Mouse (Mus musculus) lung, postnatal 4 days (tissue): ENCODE data around the gene Haus2.

Experiments
- DNase-seq, 2 experiments: peaks; one replicate each; pipeline ENCODE4 v3.0.0; 2021

Haus2 gene

DNA sequence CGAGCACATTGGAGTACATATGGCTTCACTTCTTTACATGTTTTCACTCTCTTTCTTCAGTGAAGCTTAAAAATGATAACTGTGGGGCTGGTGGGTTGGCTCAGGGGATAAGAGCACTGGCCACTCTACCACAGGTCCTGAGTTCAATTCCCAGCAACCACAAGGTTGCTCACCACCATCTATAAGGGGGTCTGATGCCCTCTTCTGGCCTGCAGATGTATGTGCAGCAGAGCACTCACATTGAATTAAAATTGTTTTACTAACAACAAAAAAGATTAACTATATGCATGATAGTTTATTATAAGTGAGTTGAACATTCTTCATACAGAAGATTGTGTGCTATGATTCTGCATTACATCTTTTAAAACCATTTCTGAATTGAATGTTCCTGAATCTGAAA lies 10.4 kb downstream of the Haus2 start:
- no peak for DNase-seq

DNA sequence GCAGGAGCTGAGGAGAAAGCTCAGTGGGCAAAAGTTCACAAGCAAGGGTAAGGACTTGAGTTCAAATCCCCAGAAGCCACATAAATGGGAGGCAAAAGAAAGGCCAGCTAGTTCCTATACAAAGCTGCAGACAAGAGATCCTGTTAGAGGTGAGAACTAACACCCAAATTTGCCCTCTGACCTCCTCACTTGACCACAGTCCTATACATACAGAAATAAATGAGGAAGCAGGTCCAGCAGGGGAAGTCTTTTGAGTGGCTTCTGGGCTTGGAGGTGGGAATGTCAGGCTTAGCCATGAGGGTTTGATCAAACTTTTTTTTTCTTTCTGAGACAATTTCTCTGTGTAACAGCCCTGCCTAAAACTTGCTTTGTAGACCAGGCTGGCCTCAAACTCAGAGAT lies 13.7 kb downstream of the Haus2 start:
- no peak for DNase-seq

GRCm38 (mm10) chr2:120628076-120628865 lies 19.1 kb downstream of the Haus2 start:
- DNase-seq, result no peak

GRCm38 (mm10) chr2:120628886-120629735 lies 19.9 kb downstream of the Haus2 start, which contains the start of gene Stard9:
Gene Stard9, plus strand, starts transcription at chr2:120629121.
- DNase-seq, result peak; percentile 99 to 100

DNA sequence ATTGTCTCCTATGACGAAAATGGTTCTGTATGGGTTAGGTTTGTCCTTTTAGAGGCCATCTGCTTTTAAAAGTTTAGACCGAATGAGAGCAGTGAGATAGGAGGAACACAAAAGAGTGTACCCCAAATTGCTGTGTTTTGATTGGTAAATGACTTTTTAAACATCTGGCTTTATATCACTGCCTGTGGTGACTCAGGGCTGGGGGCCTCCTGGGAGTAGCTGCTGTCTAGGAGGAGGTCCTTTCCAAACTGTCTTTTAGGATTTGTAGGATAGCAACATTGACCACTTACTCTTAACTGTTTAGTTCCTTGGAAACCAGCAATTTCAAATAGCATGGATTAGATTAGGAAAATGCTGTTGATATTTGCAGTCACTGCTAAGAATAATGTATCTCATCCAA lies 21.1 kb downstream of the Haus2 start:
- no peak for DNase-seq

GRCm38 (mm10) chr2:120630655-120631054 lies 21.5 kb downstream of the Haus2 start:
- no peak for DNase-seq

- DNase-seq, result no peak
Measured at GRCm38 (mm10) chr2:120631521-120631920, 22.3 kb downstream of the Haus2 start.

DNA sequence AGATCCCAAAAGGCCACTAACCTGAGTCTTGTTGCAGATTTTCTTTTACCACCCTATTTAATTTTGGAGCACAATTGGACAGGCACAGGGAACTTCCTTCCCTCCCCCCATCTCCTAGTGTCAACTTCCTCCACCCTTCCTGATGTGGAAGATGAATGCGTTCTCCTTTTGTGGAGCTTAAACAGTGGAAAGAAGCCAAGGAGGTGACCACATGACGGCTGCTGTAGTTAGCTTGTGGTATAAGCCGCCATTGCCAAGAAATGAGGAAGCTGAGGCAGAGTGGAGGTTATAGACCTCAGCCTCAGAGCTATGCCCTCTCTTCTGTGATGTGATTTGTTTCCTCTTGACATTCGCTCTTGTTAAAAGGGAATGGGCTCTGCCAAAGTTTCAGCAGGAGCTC lies 22.8 kb downstream of the Haus2 start:
- DNase-seq, result peak; percentile 49 to 64

GRCm38 (mm10) chr2:120640835-120641234 lies 31.7 kb downstream of the Haus2 start:
- DNase-seq, result no peak

DNA sequence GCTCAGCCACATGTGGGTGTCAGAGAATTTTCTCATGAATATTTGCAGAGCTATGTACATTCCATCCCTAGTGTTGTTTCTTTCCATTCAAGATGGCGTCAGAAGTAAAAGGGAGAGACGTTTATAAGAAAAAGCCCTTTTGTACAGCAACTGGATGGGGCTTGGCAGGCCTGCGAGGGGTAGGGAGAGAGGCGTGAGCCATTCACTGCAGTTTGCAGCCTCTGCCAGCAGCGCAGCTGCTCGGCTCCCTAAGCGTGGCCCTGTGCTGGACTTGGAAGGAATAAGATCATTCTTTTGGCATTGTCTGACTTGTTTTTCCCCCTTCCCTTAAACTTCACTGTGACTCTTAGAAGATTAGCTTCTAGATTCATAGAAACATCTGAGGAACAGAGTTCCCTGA lies 34.7 kb downstream of the Haus2 start:
- peak; percentile 75 to 94 for DNase-seq

- DNase-seq, result peak; percentile 54 to 84
Measured at GRCm38 (mm10) chr2:120646777-120647176, 37.6 kb downstream of the Haus2 start.

DNA sequence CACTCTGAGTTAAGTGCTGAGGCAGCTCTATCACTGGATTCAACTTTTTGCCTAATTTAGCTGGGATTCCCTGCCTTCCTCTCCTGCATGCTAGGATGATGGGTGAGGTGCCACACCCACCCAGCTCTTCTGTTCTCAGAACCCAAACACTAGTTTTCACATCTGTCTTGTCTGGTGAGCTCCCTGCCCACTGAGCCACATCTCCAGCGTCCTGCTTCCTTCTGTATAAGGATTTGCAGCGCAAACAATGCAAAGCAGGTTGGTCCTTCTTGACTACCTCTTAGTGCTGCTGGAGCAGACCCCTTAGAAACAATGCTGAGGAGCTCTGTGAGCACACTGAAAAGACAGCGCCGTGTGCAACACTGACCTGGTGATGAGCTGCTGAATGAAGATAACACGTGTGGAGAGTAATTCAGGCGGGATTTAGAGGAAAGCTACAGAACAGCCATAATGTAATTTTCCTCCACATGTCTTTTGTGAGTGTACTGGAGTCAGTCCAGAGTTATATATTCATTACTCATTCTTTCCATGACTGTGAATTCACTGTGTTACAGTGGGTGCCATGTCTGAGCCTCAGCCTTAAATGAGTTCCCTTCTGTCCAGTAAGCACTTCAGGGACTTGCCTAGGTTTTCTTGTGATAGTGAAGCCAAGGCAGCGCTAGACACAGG lies 43.2 kb downstream of the Haus2 start:
- peak; percentile 37 to 51 for DNase-seq

GRCm38 (mm10) chr2:120652925-120653284 lies 43.7 kb downstream of the Haus2 start:
- no peak for DNase-seq

- DNase-seq, result no peak
Measured at GRCm38 (mm10) chr2:120654693-120655092, 45.5 kb downstream of the Haus2 start.

DNA sequence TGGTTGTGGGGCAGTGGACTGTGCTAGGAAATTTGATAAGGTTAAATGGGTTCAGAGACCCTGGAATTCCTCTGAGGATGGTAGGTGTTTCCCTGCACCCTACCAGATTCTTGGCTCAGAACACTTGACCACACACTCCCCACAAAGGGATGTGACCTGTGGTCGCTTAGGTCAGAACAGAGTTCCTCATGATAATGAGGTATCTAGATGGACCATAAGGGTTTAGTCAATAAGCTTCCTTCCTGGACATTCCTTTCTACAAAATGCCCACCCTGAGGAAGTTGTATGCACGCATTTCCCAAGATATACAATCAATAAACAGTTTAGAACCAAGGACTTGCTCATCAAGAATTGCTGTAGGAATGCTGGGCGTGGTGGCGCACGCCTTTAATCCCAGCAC lies 46.7 kb downstream of the Haus2 start:
- no peak for DNase-seq

GRCm38 (mm10) chr2:120656711-120657110 lies 47.5 kb downstream of the Haus2 start:
- no peak for DNase-seq

- DNase-seq, result no peak
Measured at GRCm38 (mm10) chr2:120658486-120658885, 49.3 kb downstream of the Haus2 start.

DNA sequence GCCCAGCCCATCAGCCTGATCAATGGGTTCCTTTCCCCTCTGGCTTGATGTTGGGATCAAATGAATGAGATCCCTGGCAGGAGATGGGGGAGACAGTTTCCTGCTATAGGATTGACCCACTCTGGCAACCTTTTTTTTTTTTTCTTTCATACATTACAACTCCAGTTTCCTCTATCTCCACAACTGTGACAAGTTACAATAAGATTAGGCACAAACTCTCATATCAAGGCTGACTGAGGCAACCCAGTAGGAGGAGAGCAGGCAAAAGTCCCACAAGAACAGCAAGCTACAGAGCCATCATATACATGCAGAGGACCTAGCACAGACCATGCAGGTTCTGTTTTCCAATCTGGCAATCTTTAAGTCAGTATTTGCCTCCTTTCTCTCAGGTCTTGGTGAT lies 50.1 kb downstream of the Haus2 start:
- no peak for DNase-seq

DNA sequence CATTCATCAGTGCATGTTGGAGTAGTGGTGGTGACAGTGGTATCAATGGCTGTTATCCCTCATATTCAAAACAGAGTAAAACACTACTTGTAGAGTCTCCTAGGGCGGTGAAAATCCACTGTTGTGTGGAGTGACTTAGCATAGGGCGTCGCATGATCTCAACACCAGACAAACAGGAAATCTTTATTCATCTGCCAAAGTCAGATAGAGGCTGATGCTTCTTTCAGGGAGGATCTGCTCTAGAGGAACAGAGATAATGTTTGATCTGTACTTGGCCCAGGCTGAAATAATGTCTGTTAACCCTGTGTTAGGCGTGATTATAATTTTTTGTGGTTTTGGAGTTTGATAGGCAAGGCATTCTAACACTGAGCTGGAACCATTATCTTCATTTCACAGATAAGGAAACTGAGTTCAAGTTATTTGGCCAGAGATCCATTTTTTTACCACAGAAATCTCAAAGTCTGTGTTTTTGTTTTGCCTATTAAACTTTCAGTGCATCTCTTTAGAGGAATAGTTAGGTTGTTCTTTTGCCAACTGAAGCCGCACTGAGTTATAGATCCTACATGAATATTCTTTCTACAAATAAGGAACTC lies 51.4 kb downstream of the Haus2 start:
- DNase-seq, result no peak

- DNase-seq, result no peak
Measured at GRCm38 (mm10) chr2:120662766-120663165, 53.6 kb downstream of the Haus2 start.

GRCm38 (mm10) chr2:120663491-120664154 lies 54.4 kb downstream of the Haus2 start:
- peak in 1 of 2 experiments; percentile 33 for DNase-seq

DNA sequence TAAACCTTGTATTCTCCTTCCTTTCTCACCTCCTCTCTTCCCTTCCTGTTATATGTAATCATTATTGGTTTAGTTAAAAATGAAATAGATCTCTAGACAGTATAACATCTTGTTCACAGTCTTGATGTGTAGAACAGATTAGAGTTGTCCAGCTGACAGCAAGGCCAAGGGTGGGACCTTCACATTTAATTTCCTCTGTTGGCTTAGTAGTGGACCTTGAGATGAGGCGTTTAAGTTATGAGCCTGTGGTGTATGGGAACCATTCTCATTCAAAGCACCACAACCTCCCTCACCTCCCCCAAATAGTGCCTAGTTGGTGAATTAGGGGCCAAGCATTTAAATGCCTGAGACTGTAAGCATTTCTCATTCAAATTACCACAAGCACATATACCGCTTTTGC lies 58.3 kb downstream of the Haus2 start:
- no peak for DNase-seq
